15 mouse cellular contexts compared by ENCODE assay signal in genomic region chr12:101905817-101906216, GRCm38 (mm10). TPM values are rescaled to one million over a fixed set of nuclear protein-coding genes. Genes with fewer than 3 reads are reported as not detected.
DNase-seq lines count a peak whose midpoint lies in the region; ATAC-seq and TF ChIP-seq lines count a peak whose summit lies in the region.
"Had no signal": no experiment of that assay in that cellular context is flagged by ENCODE, and none has a peak within 500 bp of the region (broad histone marks: within the 10 kb centered on the region; RNA-seq: fewer than 3 reads in every experiment).

No protein-coding gene starts in this region.

- intact Hi-C loops in left cerebral cortex, postnatal 36 days (cut with DNase I) = no loop called here

- peak; percentile 62 for ATAC-seq in common myeloid progenitor, adult 5-6 weeks (replicated peaks; ENCODE audit: low read depth, poor library complexity, severe bottlenecking)

- H3K4me1 ChIP-seq in spleen, adult 2 months (ENCODE audit: control insufficient read depth, insufficient read depth, insufficient read length) = peaks cover 9% of the 10 kb centered on the region; the same call in 1 of the 2 replicates
- H3K4me1 ChIP-seq: kidney, embryonic 15.5 days; liver, embryonic 15.5 days had no signal

- peak in 1 of 2 experiments; percentile 11 for DNase-seq in spleen, adult 2 months (ENCODE audit: low read depth in 1 of 2, low spot score in 2 of 2)
- no peak for DNase-seq in spleen, postnatal 14 days (ENCODE audit: low spot score in 2 of 2)
- DNase-seq in spleen, postnatal 4 days (ENCODE audit: low spot score in 2 of 2) = peak; percentile 14 to 64
- no peak for DNase-seq in left cerebral cortex, postnatal 36 days (ENCODE audit: low spot score in 2 of 2)
- no peak for DNase-seq in urinary bladder, adult 2 months (ENCODE audit: low spot score)
- DNase-seq in left cerebral cortex, adult 18-20 months (ENCODE audit: low spot score in 2 of 2) = no peak
- DNase-seq: adrenal gland, adult 2 months; cerebellum, postnatal 10 days; gastrocnemius, postnatal 36 days; layer of hippocampus, adult 9-11 months; left cerebral cortex, postnatal 4 days had no signal

- TF ChIP-seq POLR2A in spleen, adult 2 months (IDR thresholded peaks at IDR 0.05; ENCODE audit: low read depth, low read length) = no peak

- peaks cover 5% of the 10 kb centered on the region for H3K36me3 ChIP-seq in spleen, adult 2 months (ENCODE audit: control insufficient read depth, insufficient read depth, low read length)

- 0 out of 2 replicates have a peak overlapping the region, but pooled peaks have one; percentile 12 for H3K27ac ChIP-seq in spleen, adult 2 months (ENCODE audit: insufficient read depth, low read length)
- H3K27ac ChIP-seq: hindbrain, embryonic 15.5 days; kidney, embryonic 15.5 days; liver, embryonic 15.5 days had no signal

- no peaks in the 10 kb centered on the region for H3K27me3 ChIP-seq in spleen, adult 2 months (ENCODE audit: control insufficient read depth, insufficient read depth, low read length)
- H3K27me3 ChIP-seq: hindbrain, embryonic 15.5 days; kidney, embryonic 15.5 days; liver, embryonic 15.5 days had no signal

- no peak overlapping the region for H3K4me3 ChIP-seq in spleen, adult 2 months (ENCODE audit: extremely low read depth, insufficient read depth, insufficient read length)
- H3K4me3 ChIP-seq: hindbrain, embryonic 15.5 days; kidney, embryonic 15.5 days; liver, embryonic 15.5 days had no signal

- WGBS in spleen, adult 2 months = 37% methylated on average over 12 of the region's 12 CpGs

- TF ChIP-seq CTCF in spleen, adult 2 months (IDR thresholded peaks at IDR 0.05; ENCODE audit: extremely low read depth, insufficient read depth, insufficient read length, insufficient replicate concordance) = no peak

RNA-seq across cellular contexts. Expression of gene Trip11, which starts 7.2 kb away (rescaled TPM):
- 2.5 and 3.3 TPM in 2 replicates for polyA plus RNA-seq in spleen, adult 2 months (2012; rRNA removed)
- 43.9 and 99.6 TPM in 2 replicates for total RNA-seq in common myeloid progenitor, adult 5-6 weeks (2017)
- 10 to 100 TPM; 22.8 to 33.2 TPM for total RNA-seq in left cerebral cortex, postnatal 36 days (2021)
- 12.0 and 13.7 TPM in 2 replicates for polyA plus RNA-seq in urinary bladder, adult 2 months (2012; rRNA removed)
- total RNA-seq in left cerebral cortex, adult 18-20 months (2021) = 10 to 100 TPM; 28.1 to 30.1 TPM

RNA-seq across cellular contexts. Expression of gene Atxn3, which starts 52.2 kb away (rescaled TPM):
- polyA plus RNA-seq in spleen, adult 2 months (2012; rRNA removed) = 2.4 and 3.0 TPM in 2 replicates
- total RNA-seq in common myeloid progenitor, adult 5-6 weeks (2017) = 50.4 and 79.0 TPM in 2 replicates
- total RNA-seq in left cerebral cortex, postnatal 36 days (2021) = 10 to 100 TPM; 17.4 to 21.7 TPM
- polyA plus RNA-seq in urinary bladder, adult 2 months (2012; rRNA removed) = 17.4 and 17.6 TPM in 2 replicates
- total RNA-seq in left cerebral cortex, adult 18-20 months (2021) = 10 to 100 TPM; 20.7 to 21.3 TPM

Comparison
In these comparisons a context has a peak if more than half of its experiments do, and no peak if none do; other contexts are left out.
1. DNase-seq: peak in spleen, postnatal 4 days (2 of 2); none in spleen, postnatal 14 days (0 of 2), left cerebral cortex, postnatal 36 days (0 of 2), urinary bladder, adult 2 months (single experiment) and left cerebral cortex, adult 18-20 months (0 of 2).